Mouse (Mus musculus) heart, postnatal 0 days (tissue): Measurements from ENCODE around the gene Dgkd. TPM values are rescaled to one million over a fixed set of nuclear protein-coding genes. Genes with fewer than 3 reads are reported as not detected.

Experiments used
- ATAC-seq: fragments of 200-750 bp; cut with Nextera tagmentation; 2 replicates; pipeline ENCODE4 v1.8.0; 2017; ENCODE audit warnings: low read depth, moderate number of reproducible peaks, moderate library complexity; ENCODE audit not compliant: insufficient read depth
- DNase-seq: peaks from one replicate; pipeline ENCODE4 v3.0.0-alpha.2; 2016; ENCODE audit warnings: low spot score
- H3K27ac ChIP-seq: fragments of 300-500 bp; sonication (generic); 2 replicates; pipeline ENCODE4 v1.5.1; 2014; ENCODE audit warnings: low read depth, mild to moderate bottlenecking
- H3K27me3 ChIP-seq: fragments of 300-500 bp; sonication (generic); 2 replicates; pipeline ENCODE4 v1.6.1; 2014; ENCODE audit warnings: low read length, mixed read lengths; ENCODE audit not compliant: control insufficient read depth, insufficient read depth
- H3K36me3 ChIP-seq: fragments of 300-500 bp; sonication (generic); replicated peaks from 2 replicates; pipeline ENCODE4 v1.6.1; 2014; ENCODE audit warnings: low read length, mixed read lengths; ENCODE audit not compliant: control insufficient read depth, insufficient read depth
- H3K4me1 ChIP-seq: fragments of 300-500 bp; sonication (generic); 2 replicates; pipeline ENCODE4 v1.6.1; 2014; ENCODE audit warnings: antibody characterized with exemption; ENCODE audit not compliant: control insufficient read depth, insufficient read depth
- H3K4me2 ChIP-seq: fragments of 300-500 bp; sonication (generic); 2 replicates; pipeline ENCODE4 v1.6.1; 2014; ENCODE audit warnings: low read depth, mild to moderate bottlenecking, low read length, moderate library complexity
- H3K4me3 ChIP-seq: fragments of 300-500 bp; sonication (generic); 2 replicates; pipeline ENCODE4 v1.5.1; 2014; ENCODE audit warnings: low read depth, low read length
- H3K9ac ChIP-seq: fragments of 300-500 bp; sonication (generic); replicated peaks from 2 replicates; pipeline ENCODE4 v1.6.1; 2014; ENCODE audit warnings: low read depth, low read length, mixed read lengths
- H3K9me3 ChIP-seq: fragments of 300-500 bp; sonication (generic); replicated peaks from 2 replicates; pipeline ENCODE4 v1.6.1; 2016; ENCODE audit warnings: low read length; ENCODE audit not compliant: control insufficient read depth
- CTCF ChIP-seq: IDR thresholded peaks from 2 replicates; pipeline ENCODE4 v1.5.1; 2016; ENCODE audit warnings: antibody characterized with exemption, control low read depth, low read depth
- EP300 ChIP-seq: IDR thresholded peaks from 2 replicates; pipeline ENCODE4 v1.6.1; 2016; ENCODE audit warnings: antibody characterized with exemption, low read depth
- WGBS: fragments of 180-500 bp; shearing (Covaris S2); extraction: QIAGEN DNeasy Blood & Tissue Kit; methylation state at CpG from one replicate; pipeline ENCODE4 v1.1.7; 2014; 5-methylcytosine and 5-hydroxymethylcytosine counted together
- polyA plus RNA-seq: library from polyadenylated mRNA; unstranded; fragments of >200 nt; fragmentation: Nextera tagmentation; extraction: Ambion mirVana; gene quantifications from 2 replicates; pipeline ENCODE4 v1.2.1, GENCODE M21; 2015
- total RNA-seq: library from RNA; depleted of rRNA; stranded (reverse); fragments of >200 nt; gene quantifications from 2 replicates; pipeline ENCODE4 v1.2.3, GENCODE M21; 2014; ENCODE audit warnings: low replicate concordance; rRNA removed

Gene Dgkd
- 37.3 and 40.5 TPM in 2 replicates for total RNA-seq
- polyA plus RNA-seq, result 12.4 and 14.1 TPM in 2 replicates

DNA sequence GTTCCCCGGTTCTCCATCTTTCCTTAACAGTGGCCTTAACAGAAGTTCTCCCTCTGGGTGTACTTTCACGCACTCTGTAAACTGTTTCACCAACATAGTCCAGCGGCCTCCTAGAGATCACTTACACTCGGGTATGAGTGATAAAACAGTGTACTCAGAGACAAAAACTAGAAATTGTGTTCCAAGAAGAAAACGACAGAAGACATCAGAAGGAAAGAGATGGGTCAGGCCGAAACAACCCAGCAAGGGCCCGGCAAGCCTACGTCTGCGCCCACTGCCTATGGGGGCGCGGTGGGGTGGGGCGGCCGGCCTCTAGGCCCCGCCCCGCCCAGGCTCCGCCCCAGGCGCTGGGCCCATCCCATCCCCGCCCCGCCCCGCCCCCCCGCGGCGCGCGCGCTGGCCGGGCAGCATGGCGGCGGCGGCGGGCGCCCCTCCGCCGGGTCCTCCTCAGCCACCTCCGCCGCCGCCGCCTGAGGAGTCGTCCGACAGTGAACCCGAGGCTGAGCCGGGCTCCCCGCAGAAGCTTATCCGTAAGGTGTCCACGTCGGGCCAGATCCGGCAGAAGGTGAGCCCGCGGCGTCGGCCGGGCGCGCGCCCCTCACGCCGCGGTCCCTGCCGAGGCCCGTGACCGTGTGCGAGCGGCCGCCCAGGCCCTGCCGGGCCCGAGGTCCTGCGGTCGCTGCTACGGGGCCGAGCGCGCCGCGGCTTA is at the start of gene Dgkd:
TSS of gene Dgkd (plus strand) at position 396 of the 709 bp plus-strand sequence.
- peak; percentile 77 for DNase-seq
- Histone ChIP-seq H3K4me2 (peak within 1 kb of the TSS; percentile 90), H3K36me3 (no peaks in the 10 kb centered on the region), H3K27me3 (no peaks in the 10 kb centered on the region), H3K4me1 (peaks cover 46% of the 10 kb centered on the region), H3K9ac (peak within 1 kb of the TSS; percentile 85), H3K9me3 (no peaks in the 10 kb centered on the region), H3K4me3 (peak within 1 kb of the TSS; percentile 87), H3K27ac (peak within 1 kb of the TSS; percentile 68)
- TF ChIP-seq EP300 (no peak), CTCF (no peak; the same call in 1 of the 2 replicates)
- ATAC-seq, result peak; percentile 98
- WGBS, result under 1% methylated on average over 56 of the region's 74 CpGs

DNA sequence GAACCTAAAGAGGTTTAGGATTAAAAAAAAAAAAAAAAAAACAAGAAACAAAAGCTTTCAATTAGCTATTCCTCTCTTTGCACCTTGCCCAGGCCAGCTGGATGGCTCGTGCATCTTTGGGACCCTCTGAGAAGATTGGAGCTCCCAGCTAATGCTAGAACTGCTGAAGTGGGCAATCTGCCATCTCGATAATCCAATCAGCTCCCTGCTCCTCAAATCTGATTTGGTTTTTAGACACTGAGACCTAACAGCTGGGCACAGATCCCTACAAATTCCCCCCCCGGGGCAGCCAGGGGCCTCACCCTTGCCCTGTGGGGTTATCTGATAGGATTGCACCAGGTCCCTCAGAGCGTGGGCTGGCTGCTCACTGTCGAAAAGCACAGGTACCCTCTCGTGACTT is 49.5 kb upstream of the Dgkd start, which contains the start of gene Sag:
TSS of gene Sag (plus strand) at position 105 of the 400 bp plus-strand sequence.
- no peaks in the 10 kb centered on the region for H3K27me3 ChIP-seq
- WGBS, result 52% methylated on average over 6 of the region's 6 CpGs
- H3K27ac ChIP-seq, result no peak within 1 kb of the TSS
- no peaks in the 10 kb centered on the region for H3K4me1 ChIP-seq
- H3K4me2 ChIP-seq, result no peak within 1 kb of the TSS
- H3K36me3 ChIP-seq, result no peaks in the 10 kb centered on the region
- H3K9ac ChIP-seq, result no peak within 1 kb of the TSS
- ATAC-seq, result no peak
- no peaks in the 10 kb centered on the region for H3K9me3 ChIP-seq
- TF ChIP-seq EP300 (no peak), CTCF (no peak)
- no peak within 1 kb of the TSS for H3K4me3 ChIP-seq
- no peak for DNase-seq

DNA sequence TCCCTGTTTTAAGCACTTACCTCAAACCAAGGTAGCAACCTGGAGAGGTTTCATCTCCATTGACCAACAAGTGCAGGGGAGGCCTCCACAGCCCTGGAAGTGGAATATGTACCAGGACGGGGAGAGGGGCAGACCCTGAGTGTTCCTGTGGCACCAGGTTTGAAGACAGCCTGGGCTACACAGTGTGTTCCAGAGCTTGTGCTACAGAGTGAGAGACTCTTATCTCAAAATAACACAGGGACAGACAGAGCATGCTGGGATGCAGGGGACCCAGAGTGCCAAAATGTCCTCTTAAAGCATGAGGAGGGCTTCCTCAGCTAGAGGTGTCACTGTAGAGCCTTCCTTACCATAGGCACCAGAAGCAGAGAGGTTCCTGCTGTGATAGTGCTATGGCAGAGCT is 45.3 kb upstream of the Dgkd start:
- H3K4me3 ChIP-seq, result no peak overlapping the region
- 91% methylated on average over 1 of the region's 1 CpGs for WGBS
- no peaks in the 10 kb centered on the region for H3K36me3 ChIP-seq
- H3K27ac ChIP-seq, result no peak overlapping the region
- H3K27me3 ChIP-seq, result no peaks in the 10 kb centered on the region
- no peak overlapping the region for H3K9ac ChIP-seq
- no peak for ATAC-seq
- H3K4me2 ChIP-seq, result no peak overlapping the region
- no peak for TF ChIP-seq EP300
- no peak for TF ChIP-seq CTCF
- no peaks in the 10 kb centered on the region for H3K9me3 ChIP-seq
- no peak for DNase-seq
- no peaks in the 10 kb centered on the region for H3K4me1 ChIP-seq

- Histone ChIP-seq H3K27me3 (no peaks in the 10 kb centered on the region), H3K4me2 (no peak overlapping the region), H3K36me3 (no peaks in the 10 kb centered on the region), H3K4me3 (no peak overlapping the region), H3K9ac (no peak overlapping the region), H3K9me3 (no peaks in the 10 kb centered on the region), H3K27ac (no peak overlapping the region), H3K4me1 (no peaks in the 10 kb centered on the region)
- ATAC-seq (no peak), DNase-seq (no peak)
- TF ChIP-seq CTCF (no peak), EP300 (no peak)
- WGBS, result 78% methylated on average over 7 of the region's 7 CpGs
Measured at GRCm38 (mm10) chr1:87811391-87811790, 41.7 kb upstream of the Dgkd start.

DNA sequence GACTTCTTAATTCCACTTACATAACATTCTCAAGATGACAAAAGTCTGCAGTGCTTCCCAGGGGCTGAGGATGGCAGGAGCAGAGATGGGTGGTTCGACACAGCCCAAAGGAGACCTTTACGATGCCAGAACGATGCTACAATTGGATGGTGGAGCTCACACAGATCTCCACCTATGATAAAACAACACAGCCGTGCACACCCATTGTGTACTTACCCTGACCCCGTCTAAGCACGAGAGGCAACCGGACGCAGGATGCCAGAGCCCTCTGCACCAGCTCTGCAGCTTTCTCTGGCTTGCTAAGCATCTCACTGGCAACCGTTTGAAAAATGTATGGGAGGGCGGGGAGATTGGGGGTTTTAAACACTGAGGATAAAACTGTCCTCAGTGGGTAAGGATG is 41.0 kb upstream of the Dgkd start:
- no peak for DNase-seq
- Histone ChIP-seq H3K4me2 (no peak overlapping the region), H3K27ac (no peak overlapping the region), H3K36me3 (no peaks in the 10 kb centered on the region), H3K9me3 (no peaks in the 10 kb centered on the region), H3K27me3 (no peaks in the 10 kb centered on the region), H3K9ac (no peak overlapping the region), H3K4me1 (no peaks in the 10 kb centered on the region), H3K4me3 (no peak overlapping the region)
- no peak for TF ChIP-seq CTCF
- no peak for TF ChIP-seq EP300
- ATAC-seq, result no peak
- WGBS, result 82% methylated on average over 10 of the region's 10 CpGs

DNA sequence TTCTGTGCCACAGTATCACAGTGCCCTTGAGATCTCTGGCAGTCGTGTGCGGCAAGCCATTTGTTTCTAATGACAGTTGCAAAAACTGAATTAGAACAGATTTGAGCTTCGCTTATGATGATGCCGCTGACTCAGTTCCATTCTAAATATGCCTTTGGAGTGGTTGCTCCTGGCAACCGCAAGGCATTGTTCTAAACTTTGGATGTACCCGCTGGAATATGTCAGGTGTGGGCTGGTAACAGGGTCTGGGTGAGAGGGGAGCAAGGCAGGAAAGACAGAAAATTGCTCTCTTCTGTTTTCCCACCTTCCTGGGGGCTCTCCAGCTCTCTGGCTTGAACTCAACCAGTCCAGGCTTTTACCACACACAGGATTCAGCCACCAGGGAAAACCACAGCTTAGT is 39.9 kb upstream of the Dgkd start:
- Histone ChIP-seq H3K36me3 (no peaks in the 10 kb centered on the region), H3K27ac (no peak overlapping the region), H3K4me3 (no peak overlapping the region), H3K9me3 (no peaks in the 10 kb centered on the region), H3K9ac (no peak overlapping the region), H3K27me3 (no peaks in the 10 kb centered on the region), H3K4me1 (no peaks in the 10 kb centered on the region), H3K4me2 (no peak overlapping the region)
- ATAC-seq (no peak), DNase-seq (no peak)
- no peak for TF ChIP-seq CTCF
- no peak for TF ChIP-seq EP300
- WGBS, result 68% methylated on average over 6 of the region's 6 CpGs
